Mouse (Mus musculus) cerebral cortex, adult 2 months (tissue): ENCODE data around the gene Tnrc6a.

Experiments
- WGBS: fragments of 180-500 bp; shearing (Covaris S2); methylation state at CpG from one replicate; pipeline ENCODE4 v1.1.7; 2018; 5-methylcytosine and 5-hydroxymethylcytosine counted together

The Tnrc6a gene

DNA sequence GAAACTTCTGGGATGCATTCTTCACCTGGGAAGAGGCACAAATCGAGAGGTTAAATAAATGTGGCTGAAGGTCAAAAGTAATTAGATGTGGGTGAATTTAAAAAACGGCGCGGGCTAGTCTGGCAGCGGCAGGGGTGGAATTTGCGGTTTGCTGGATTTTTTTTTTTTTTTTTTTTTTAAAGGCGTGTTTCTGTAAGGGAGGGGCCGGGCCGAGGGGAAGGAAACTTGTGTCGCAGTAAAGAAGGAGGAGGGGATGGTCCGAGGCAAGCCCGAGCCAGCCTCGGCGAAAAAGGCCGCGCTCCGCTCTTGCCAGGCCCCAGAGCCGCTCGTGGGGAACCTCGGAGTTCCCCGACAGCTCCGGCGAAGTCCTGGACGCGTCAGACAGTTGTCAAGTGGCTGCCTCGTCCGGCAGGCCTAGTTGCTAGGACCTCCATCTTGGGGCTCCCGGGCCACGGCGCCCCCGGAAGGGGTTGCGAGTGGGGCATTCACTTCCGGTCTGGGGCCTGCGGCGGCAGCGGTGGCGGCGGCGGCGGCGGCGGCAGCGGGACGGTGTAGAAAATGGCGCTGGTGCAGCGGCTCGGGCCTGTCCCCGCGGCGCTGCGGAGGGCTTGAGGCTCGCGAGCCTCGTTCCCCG lies at the start of gene Tnrc6a:
TSS of gene Tnrc6a (plus strand) at position 221 of the 634 bp plus-strand sequence.
- under 1% methylated on average over 53 of the region's 55 CpGs for WGBS

DNA sequence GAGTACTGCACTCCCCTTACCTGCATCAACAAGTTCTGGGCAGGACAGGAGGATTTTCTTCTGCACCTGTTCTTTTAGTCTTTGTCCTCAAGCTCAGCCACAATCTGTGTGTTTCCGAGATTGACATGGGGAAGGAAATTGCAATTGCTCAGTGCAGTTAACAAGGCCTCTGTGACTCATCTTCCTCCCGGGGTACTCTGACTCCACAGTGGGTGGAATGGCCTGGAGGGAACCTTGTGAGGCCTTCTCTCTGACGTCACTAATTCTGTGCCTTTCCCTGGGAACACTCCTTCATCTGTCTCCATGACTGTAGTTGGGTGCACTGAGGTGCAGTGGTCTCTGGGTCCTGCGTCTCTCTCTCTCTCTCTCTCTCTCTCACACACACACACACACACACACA lies 41.4 kb upstream of the Tnrc6a start:
- WGBS: 43% methylated on average over 4 of the region's 4 CpGs

DNA sequence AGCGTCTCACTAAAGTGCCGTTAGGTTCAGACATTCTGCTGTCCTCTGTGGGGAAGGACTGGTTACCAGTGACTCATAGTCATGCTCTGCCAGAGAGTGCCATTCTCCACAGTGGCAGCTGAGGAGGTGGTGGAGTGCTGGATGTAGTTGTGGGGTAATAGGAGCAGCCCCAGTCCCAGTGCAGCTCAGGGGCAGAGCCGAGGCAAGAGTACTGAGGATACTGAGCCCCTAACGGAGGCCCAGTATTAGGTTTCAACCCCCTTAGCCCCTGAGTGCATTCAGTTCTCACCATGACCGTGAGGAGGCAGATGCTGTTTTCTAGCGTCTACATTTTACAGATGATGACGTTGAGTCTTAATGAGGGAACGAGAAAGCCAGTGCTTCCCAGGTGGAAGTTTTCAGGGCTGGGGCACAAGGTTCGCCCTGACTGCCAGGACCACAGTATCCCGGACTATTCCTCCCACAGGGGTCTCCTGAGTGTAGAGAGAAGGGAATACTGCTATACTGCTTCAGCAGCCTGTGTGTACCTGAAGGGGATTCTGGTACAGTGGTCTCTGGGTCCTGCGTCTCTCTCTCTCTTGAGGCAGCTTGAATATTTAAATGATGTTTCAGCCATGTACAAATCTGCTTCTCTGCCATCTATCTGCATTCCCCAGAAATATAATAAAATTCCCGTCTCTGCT lies 40.1 kb upstream of the Tnrc6a start:
- WGBS: 30% methylated on average over 12 of the region's 12 CpGs

DNA sequence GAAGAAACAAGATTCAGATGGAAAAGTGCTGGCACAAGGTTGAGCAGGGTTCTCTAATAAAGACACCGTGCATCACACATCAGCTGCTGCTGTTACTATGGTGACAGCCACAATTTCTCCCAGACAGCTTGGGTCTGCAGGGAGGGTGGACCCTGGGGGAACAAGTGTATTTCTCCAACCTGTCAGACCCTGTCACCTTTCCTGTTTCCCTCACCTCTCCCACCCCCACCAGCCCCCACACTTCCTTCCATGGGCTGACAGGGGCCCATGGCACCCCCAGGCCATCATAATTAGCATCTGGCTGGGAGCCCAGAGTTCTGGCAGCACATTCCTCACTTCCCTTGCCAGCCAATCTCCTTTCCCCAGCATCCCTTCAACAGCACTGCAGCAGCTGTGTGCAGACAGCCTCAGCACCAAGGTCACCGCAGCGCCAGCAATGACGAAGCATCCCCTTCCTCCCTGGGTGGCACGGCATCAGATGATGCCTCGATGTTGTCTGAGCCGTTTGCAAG lies 39.4 kb upstream of the Tnrc6a start:
- 1% methylated on average over 7 of the region's 7 CpGs for WGBS

DNA sequence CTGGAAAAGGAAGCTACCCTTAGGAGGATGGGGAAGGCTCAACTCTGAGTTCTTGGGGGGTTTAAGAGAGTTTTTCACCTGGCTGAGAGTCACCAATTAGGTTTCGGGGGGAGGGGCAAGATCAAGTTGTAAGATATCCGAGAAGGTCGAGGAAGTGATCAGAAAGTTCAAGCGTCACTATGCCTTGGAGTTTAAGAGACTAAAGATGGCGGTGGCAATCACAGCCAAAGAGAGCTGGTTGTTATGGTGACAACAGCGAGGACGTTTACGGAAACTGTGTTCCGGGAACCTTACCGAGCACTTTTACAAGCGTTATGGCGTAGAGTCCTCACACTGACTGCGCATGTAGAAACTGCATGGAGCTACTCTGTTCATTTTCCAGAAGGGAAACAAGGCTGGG lies 39.0 kb upstream of the Tnrc6a start:
- 9% methylated on average over 13 of the region's 13 CpGs for WGBS

DNA sequence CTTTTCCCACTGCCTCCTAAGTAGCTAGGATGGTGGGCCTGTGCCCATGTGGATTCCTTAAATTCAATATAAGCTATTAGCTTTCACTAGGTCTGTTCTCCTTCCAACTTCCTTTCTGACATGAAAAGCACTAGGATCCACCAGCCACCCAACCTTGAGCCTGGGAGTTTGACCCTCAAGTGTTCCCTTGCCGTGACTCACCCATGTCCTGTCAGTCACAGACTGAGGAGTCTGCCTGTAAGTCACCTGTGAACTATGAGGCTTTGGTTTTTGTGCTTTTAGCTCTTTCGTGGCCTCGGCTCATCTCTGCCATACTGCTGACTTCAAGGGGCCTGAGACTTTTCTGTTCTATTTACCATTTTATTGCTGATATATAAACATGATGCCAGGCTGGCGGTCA lies 34.8 kb upstream of the Tnrc6a start:
- WGBS: 96% methylated on average over 4 of the region's 4 CpGs

DNA sequence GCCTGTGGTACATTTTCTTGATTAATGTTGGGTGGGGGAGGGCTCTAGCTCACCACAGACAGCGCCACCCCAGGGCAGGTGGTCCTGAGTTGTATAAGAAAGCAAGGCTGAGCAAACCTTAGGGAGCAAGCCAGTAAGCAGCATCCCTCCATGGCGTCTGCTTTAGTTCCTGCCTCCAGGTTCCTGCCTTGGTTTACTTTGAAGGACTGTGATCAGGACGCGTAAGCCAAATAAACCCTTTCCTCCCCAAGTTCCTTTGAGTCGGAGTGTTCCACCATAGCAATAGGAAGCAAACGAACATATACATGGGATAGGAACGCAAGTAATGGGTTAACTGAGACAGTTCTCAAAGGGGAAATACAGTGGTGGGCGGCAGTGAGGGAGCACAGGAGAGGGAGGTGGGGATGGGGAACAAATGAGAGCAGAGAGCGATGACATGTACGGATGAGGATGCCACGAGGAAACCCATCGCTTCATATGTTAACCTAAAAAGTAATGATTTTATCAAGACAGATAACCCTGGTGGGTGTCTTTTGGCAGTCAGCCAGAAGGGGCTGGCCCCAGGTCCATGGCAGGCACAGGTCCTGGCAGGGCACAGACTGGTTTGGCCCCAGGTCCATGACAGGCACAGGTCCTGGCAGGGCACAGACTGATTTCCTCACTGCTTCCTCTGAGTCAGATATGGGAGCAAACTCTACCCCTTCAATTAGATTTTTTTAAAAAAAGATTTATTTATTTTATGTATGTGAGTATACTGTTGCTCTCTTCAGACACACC lies 27.2 kb upstream of the Tnrc6a start:
- WGBS: 91% methylated on average over 12 of the region's 12 CpGs

DNA sequence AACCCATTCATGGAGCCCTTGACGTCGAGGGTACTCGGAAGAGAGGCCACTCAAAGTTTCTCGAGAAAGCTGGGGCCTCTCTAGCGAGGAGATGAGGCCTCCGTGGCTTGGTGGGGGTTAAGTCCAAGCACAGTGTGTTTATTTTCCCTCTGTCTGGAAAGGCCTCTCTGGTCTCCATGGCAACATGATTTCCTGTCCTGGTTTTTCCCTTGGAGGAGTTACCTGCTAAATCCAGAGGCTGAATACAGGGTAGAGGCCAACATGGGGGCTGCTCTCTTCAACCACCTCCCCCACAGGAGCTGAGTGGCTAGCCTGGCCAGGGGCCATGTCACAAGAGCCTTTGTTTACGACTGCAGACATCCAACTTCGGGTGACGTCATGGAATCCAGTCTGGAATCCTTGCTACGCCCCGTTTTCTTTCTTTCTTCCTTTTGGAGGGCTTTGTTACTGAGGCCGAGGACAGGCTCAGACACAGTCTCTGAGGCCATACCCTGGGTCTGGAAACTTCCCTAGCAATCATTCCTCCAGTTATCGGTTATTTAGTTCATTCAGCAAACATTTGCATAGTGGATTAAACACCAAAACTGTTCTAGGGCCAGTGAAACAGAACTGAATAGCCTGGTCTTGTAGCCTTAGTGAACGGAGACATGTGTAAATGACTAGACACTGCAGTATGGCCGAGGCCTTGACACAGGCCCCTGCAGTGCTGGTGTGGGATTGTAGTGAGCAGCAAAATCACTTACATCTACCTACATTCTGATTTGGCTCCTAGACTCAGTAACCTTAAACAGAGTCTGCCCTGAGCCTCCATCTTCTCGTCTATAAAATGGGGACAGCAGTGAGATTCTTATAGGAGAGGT lies 25.6 kb upstream of the Tnrc6a start:
- 25% methylated on average over 16 of the region's 16 CpGs for WGBS

DNA sequence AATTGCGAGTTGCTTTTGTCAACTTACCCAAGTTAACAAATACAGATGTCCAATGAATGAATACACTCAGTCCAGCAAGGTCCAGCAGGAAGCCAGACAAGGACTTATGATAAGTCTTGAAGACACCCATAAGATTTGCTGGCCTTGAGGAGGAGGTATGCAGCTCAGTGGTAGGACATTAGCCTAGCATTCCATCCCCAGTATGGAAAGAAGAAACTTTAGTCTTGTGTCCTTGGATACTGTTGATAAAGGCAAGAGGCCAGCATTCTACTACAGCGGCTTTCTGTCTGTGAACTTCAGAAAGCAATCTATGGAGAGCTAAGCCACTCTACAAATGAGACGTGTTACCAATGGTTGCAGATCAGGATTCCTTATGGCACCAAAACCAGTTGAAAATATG lies 22.4 kb upstream of the Tnrc6a start:
- WGBS: 85% methylated on average over 3 of the region's 3 CpGs

DNA sequence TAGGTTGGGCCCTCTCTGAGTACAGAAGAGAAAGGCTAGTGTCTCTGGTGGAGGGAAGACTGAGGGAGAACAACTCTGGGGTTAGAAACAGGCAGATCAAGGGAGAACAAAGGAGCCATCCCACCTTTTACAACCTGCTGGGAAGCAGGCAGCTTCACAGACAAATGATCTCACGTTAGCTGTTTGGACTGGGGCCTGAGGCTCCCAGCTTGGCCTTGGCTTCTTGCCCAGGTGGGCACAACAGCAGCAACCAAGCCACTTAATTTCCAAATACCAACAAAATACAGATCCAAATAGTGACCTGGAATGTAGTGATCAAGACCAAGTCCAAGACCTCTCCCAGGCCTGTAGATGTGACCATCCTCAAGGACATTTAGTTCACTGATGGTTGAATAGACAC lies 18.3 kb upstream of the Tnrc6a start:
- 68% methylated on average over 1 of the region's 1 CpGs for WGBS

DNA sequence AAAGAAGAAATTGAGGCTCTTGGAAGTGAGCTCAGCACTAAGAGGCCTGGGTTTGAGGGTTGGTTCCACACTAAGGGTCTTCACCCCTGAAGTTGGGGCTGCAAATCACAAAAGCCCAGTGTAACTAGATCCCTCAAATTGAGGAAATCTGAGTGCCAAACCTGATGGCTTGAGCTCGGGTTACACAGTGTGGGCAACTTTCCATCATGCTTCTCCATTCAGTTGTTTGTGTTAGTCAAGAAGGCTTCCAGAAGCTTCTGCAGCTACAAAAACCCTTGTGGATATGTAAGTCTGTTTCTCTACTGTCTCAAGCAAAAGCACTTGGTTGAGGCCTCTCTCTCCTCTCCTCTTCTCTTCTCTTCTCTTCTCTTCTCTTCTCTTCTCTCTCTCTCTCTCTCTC lies 17.8 kb upstream of the Tnrc6a start:
- 74% methylated on average over 1 of the region's 1 CpGs for WGBS

DNA sequence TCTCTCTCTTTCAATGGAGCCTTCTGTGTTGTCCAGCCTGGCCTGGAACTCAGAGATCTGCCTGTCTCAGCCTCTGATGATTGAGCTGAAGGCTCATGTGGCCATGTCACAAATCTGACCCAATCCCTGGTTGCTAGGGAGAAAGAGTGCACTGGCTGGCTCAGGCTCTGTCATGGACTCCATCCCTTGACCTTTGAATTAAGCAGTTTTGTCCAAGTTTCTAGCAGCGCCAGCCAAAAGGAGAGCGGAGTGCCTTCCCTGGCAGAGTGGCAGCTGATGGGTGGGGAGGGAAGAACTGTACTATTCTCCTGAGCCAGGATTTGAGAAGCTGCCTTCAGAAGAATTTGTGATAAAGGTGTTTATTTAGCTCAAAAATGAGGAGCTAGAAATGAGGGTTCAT lies 17.4 kb upstream of the Tnrc6a start:
- WGBS: 89% methylated on average over 2 of the region's 2 CpGs

DNA sequence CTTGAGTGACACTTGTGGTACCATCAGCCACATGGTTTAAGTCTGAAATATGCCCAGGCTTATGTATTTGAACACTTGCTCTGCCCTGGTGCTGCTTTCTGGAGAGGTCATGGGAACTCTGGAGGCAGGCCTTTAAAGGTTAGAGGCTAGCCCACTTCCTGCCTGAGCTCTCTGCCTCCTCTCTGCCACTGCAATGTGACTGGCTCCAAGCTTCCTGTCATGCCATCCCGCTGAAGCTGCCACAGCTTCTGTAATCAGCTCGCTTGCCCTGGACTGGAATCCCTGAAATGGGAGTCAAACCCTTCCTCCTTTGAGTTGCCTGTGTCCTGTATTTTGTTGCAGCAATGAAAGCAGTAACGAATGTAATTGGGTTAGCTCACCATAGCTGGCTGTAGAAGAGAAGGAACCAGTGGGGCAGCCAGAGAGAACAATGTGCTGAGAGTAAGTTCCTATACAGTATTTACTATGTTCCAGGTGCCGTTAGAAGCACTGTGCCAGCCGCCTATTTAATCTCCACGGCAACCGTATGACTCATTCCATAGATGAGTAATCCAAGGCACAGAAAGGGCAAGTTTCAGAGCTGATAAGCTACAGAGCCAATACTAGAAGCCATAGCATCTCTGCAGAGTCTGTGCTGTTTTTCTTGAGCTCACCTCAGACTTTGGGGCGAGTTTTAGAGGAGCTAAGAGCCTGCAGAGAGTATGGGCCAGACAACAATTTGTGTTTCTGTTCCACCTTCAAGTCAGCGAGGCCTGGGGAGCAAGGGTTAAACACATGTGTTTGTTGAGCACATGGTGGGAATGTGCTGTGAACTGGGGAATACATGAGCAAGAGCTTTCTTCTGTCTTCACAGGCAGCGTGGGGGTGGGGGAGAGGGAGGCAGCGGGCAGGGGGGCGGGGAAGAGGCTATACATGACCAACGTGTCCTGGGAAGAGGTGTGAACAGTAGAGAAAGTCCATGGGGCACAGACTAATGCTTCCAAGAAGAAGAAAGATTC lies 15.3 kb upstream of the Tnrc6a start:
- 51% methylated on average over 13 of the region's 13 CpGs for WGBS

DNA sequence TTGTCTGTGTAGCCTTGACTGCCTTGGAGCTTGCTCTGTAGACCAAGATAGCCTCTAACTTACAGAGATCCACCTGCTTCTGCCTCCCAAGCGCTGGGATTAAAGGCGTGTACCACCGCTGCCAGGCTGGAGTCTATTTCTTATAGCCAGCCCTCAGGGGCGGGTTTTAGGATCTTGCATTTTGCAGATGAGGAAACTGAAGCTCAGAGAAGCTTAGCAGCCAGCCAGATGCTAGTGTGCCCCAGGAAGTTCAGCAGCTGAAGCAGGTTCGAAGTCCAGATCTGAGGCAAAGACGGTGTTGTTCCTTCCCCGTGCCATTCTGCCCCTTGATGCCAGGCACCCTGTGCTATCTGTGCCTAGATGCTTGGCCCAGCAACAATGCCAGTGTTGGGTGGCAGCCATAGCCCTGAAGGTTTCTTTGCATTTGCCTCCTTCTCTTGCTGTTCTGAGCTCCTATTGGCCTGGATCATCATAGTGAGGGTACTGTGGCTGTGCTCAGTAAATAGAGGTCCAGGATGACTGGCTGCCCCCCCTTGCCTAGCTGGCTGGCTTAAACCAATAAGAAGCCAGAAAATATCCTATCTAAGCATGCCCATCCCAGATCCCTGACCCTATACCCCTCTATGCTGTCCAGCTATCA lies 14.2 kb upstream of the Tnrc6a start:
- 90% methylated on average over 7 of the region's 7 CpGs for WGBS

DNA sequence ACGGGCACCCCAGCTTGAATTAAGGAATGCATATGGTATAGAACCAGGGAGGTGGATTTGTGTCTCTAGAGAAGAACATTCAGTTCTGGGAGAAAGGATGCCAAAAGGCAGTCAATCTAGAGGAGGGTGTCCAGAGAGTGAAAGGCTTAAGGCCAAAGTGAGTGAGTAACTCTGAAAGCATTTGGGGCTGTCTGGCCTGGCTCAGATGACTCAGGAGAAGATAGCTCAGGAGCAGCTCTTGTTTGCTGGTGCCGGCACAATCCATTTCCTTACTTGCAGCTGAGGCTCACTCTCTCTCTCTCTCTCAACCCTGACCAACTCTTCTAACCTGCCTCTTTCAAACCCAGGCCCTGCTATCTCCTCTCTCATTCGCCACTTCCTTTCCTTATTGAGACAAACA lies 13.6 kb upstream of the Tnrc6a start:
- WGBS: 74% methylated on average over 3 of the region's 3 CpGs

DNA sequence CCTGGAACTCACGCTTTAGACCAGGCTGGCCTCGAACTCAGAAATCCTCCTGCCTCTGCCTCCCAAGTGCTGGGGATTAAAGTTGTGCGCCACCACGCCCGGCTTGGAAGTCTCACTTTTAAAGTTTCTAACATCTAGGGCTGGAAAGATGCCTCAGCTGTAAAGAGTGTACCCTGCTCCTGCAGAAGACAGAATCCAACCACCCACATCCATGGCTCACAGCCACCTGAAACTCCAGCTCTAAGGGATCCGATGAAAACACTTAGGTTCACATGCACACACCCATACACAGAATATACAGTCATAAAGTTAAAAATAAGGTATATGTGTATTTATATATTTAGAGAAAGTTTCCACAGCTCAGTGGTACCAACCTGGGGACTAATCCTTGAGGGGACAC lies 10.1 kb upstream of the Tnrc6a start:
- WGBS: 74% methylated on average over 6 of the region's 6 CpGs

DNA sequence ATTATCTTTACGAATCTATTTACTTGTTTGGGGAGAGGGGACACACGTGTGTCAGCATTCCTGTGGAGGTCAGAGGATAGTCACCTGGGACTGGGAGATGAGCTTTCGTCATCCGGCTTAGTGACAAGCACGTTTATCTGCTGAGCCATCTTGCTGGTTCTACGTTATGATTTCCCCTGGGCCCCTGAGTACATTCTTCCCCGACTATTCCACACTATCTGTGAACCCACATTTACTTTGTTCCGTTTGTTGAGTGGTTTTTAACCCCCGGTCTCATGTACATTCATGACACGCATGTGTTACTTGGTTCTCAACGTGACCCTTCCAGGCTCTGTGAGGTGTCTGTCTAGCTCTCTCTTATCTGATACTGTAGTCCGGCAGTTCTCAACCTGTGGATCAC lies 6.9 kb upstream of the Tnrc6a start:
- 90% methylated on average over 12 of the region's 12 CpGs for WGBS

DNA sequence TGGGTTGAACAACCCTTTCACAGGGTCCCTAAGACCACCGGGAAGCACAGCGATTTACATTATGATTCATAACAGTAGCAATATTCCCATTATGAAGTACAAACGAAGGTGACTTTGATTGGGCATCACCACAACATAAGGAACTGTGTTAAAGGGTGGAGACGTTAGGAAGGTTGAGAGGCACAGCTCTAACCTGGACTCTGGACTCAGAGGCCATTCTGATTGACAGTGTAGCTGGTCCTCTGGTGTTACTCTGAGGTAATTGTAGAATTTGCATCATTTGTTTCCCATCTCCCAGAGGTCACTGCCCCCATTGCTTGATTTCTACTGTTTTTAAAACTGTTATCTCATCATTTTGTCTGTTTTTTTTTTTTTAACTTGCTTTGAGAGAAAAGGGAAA lies 6.5 kb upstream of the Tnrc6a start:
- 89% methylated on average over 4 of the region's 4 CpGs for WGBS

DNA sequence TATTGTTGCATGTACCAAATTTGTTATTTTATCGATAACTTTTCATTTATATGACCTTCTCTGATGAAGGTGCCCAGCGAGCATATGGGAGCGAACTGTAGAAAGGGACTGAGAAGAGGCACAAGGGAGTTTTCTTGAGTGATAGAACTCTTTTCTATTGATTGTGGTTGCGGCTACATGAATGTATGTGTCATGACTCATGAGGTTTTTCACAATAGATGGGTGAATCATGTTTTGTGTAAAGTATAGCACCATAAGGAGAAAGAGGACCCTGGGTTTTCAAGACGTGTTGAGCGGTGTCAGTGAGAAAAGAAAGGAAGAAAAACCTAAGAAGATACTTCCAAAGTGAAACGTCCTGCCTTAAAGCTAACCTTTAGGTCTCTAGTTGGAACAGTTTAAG lies 3.2 kb upstream of the Tnrc6a start:
- 88% methylated on average over 7 of the region's 7 CpGs for WGBS

DNA sequence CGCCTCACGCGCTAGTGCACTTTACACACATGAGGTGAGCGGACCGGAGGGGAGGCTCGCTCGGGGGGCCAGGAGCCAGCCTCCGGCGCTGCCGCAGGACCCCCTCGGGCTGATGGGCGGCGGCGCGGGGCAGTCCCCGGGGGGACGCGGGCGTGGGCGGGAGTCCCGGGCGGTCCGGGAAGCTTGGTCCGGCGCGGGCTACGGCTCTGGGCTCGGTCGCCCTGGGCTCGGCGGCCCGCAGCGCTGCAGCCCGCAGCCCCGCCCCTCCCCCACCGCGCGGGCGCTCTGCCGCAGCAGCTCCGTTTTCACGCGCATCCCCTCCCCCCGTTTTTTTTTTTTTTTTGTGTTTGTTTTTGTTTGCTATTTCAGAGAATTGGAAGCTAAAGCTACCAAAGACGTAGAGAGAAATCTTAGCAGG lies 623 bp downstream of the Tnrc6a start:
- under 1% methylated on average over 42 of the region's 45 CpGs for WGBS
